Mouse (Mus musculus) gastrocnemius, adult 2 months (tissue): Measurements from ENCODE around the gene Chml. TPM values are rescaled to one million over a fixed set of nuclear protein-coding genes. Genes with fewer than 3 reads are reported as not detected.

Experiments used
- DNase-seq: peaks from one replicate; pipeline ENCODE4 v3.0.0; 2022
- H3K27ac ChIP-seq: fragments of 200-600 bp; 2 replicates; pipeline ENCODE4 v1.8.1; 2022; ENCODE audit warnings: mild to moderate bottlenecking
- H3K4me3 ChIP-seq: fragments of 200-600 bp; 2 replicates; pipeline ENCODE4 v1.8.1; 2022; ENCODE audit warnings: mild to moderate bottlenecking, moderate library complexity
- CTCF ChIP-seq: fragments of 200-600 bp; IDR thresholded peaks from 2 replicates; pipeline ENCODE4 v1.8.1; 2022; ENCODE audit warnings: antibody characterized with exemption, mild to moderate bottlenecking, moderate library complexity
- intact Hi-C: fragments of 180-260 bp; cut with DNase I; formaldehyde crosslinking; loops from one replicate; pipeline ENCODE4 v1.15.1; 2025
- total RNA-seq, 2 experiments: library from RNA; stranded (reverse); gene quantifications; 2 replicates each; pipeline ENCODE4 v1.2.3; 2021

The Chml gene
- total RNA-seq, 2 experiments from 2014 or later = 3.0 to 3.4 TPM

DNA sequence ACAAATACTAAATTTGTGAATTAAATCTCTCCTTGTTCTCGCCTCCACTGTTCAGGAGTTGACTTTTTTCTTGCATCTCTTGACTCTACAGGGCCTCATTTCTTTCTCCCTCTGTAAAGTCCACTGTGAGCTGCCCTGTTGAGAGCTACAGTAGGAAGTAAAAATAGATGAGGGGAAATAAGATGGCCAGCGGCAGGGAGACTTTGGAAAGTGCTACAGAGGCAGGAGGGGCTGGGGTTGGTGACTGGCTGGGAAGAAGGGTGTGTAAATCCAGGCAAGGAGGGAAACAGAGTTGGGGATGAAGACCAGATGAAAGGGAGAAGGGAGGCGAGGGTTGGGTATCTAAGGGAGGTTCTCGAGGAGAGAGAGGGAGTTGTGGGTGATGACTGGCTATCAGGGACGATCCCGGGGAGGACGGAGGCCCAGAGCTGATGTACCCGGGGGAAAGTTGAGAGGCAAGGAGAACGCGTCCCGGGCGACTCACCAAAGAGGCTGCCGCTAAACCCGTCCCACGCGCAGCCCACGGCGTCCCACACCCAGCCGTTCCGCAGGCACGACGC, 935 bp downstream of the Chml start:
- no peak for TF ChIP-seq CTCF
- intact Hi-C loops = loop anchor here (2.0 to 10.0 kb wide), 3 partner anchors 67 to 1753 kb away; partner anchors contain the start of genes Exo1, Fh1 and Zbtb18
- no peak for DNase-seq

DNA sequence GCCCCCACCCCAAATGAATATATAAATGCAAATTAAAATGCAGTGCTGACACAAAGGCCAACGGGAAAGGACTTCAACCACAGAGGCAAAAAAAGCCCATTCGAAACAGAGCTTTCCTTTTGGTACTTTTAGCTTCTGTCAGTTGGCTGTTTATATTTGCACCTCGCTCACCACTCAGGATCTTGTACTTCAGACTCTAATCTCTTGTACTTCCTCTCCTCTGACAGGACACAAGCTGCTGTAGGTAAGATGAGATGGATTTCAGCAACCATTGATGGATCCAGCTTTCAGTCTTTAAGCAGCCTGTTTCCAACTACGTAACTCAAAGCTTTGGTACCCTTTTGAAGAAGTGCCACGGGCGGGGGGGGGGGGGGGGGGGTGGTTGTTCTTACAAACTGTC, 11.7 kb downstream of the Chml start:
- TF ChIP-seq CTCF = no peak
- intact Hi-C loops = no loop called here
- Histone ChIP-seq H3K4me3 (no peak overlapping the region), H3K27ac (no peak overlapping the region)
- no peak for DNase-seq

More for the DNA sequence above, 935 bp downstream of the Chml start:
- peak overlapping the region; percentile 91 for H3K4me3 ChIP-seq
- peak overlapping the region; percentile 92 for H3K27ac ChIP-seq

DNA sequence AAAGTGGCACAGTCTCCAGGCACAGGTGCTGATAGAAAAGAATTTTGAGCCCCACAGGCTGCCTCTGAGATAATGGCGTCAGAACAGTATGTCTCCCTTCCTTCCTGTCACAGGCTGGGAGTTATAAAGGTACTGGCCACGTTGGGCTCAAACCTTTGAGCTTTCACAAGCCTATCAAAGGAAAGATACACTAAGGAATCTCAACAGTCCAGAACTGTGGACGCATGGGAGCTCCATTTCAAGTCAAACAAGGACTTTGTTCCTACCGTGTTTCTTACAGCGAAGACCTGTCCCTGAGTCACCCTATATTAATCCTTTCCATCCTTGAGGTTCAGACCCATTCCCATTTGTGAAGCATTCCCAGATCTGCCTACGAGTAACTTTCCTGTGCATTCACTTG, 15.2 kb downstream of the Chml start:
- no peak for TF ChIP-seq CTCF
- Histone ChIP-seq H3K27ac (no peak overlapping the region), H3K4me3 (no peak overlapping the region)
- DNase-seq = no peak
- intact Hi-C loops = no loop called here

DNA sequence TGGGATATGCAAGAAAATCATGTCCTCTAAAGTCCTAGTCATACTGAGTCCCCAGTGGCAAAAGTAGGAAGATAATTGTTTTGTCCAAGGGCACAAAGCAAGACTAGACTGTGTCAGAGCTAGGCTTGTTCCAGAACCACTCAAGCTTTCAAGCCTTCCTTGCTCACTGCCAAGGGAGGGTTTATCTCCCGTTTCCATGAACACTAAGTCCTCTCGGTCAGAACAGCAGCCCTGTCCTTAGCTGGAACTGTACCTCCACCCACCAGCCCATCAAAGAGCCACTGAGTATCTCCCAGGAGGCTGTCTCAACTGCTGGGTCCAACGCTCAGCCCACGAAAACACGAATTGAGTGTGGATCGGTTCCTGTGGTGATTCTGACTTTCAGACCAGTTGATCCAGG, 17.6 kb downstream of the Chml start:
- Histone ChIP-seq H3K27ac (no peak overlapping the region), H3K4me3 (no peak overlapping the region)
- TF ChIP-seq CTCF = no peak
- DNase-seq = no peak
- intact Hi-C loops = no loop called here

DNA sequence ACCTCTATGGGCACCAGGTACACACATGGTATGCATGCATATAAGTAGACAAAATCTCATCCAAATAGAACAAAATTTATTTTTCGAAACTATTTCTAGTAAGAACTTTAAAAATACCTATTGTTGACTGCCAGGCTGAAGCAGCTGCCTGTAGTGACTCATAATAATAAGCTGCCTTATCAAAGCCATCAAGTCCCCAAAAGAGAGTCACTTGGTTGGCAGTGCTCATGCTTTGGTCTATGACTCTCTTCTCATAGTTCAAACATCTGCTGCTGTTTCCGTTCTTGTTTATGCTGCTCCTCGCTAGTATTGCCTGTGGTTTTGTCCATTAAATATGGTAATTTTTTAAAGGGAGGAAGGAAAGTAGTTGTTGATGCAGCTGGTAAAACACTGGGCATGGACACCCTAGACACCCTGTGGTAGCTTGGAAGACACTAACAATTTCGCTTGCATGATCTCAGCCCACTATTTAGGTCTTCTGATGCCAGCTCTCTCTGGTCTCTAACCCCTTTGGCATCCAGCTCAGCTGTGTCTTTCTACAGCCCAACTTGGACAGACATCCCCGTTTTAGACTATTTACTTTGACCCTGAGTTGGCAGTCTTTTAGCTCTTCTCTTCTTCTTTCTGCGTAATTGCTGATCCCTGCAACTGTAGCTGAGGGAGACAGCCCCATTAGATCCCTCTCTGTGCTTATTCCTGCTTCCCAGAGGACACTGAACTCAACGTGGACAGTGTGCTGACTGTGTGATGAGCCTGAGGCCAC, 19.0 kb downstream of the Chml start:
- TF ChIP-seq CTCF = no peak
- intact Hi-C loops = no loop called here
- Histone ChIP-seq H3K4me3 (no peak overlapping the region), H3K27ac (no peak overlapping the region)
- DNase-seq = no peak

DNA sequence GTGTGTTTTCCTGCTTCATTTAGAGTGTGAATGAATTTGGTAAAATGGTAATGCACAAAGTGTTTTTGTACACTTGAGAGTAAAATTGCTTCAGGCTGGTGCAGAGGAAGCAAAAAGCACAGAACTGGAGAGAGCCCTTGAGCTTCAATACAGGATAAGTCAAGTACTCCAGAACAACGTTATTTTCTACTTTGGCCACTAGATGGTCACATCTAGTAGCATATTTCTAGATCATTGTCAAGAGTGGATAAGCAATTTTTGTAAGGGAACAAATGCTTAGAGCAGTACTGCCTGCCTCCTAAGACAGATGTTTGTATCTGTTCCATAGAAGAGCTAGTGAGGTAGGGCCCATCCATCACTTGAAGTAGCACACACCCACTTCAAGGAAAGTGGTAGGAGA, 21.1 kb downstream of the Chml start:
- TF ChIP-seq CTCF = no peak
- Histone ChIP-seq H3K4me3 (no peak overlapping the region), H3K27ac (no peak overlapping the region)
- no peak for DNase-seq
- intact Hi-C loops = no loop called here

DNA sequence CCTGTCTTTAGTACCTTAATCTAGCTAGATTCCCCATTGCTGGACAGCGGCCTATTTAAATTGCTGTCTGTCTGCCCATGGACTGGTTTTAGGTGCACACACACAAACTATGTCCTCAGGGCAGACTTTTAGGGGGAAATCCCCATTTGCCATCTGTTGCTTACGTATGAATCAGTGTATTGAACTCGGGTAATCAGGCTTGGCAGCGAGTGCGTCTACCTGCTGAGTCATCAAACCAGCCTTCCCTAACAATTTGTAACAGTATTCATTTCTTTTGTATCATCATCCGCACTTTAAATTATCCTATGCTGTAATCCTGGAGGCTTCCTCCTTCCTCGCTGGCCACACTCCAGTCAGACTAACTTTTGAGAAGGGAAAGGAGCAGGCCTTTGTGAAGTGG, 22.7 kb downstream of the Chml start:
- no peak for TF ChIP-seq CTCF
- Histone ChIP-seq H3K27ac (no peak overlapping the region), H3K4me3 (no peak overlapping the region)
- no peak for DNase-seq
- intact Hi-C loops = no loop called here

DNA sequence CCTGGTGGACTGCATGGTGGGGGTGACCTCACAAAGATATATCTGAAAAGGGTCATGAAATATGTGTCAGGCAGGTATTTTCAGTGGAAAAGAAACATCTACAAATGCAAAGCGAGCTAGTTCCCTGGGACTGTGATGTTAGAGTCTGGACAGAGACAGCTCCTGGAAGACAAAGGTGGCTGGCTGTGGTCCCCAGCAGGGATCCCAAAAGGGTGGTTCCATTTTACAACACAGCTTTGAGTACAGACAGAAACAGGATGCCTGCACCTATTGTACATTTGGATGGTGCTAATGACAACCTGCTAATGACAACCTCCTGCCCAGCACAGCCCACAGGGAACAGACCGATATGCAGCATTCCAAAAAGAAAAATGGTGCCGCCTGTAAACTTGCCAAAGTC, 23.2 kb downstream of the Chml start:
- no peak for TF ChIP-seq CTCF
- intact Hi-C loops = no loop called here
- no peak overlapping the region for H3K27ac ChIP-seq
- no peak overlapping the region for H3K4me3 ChIP-seq
- DNase-seq = no peak

DNA sequence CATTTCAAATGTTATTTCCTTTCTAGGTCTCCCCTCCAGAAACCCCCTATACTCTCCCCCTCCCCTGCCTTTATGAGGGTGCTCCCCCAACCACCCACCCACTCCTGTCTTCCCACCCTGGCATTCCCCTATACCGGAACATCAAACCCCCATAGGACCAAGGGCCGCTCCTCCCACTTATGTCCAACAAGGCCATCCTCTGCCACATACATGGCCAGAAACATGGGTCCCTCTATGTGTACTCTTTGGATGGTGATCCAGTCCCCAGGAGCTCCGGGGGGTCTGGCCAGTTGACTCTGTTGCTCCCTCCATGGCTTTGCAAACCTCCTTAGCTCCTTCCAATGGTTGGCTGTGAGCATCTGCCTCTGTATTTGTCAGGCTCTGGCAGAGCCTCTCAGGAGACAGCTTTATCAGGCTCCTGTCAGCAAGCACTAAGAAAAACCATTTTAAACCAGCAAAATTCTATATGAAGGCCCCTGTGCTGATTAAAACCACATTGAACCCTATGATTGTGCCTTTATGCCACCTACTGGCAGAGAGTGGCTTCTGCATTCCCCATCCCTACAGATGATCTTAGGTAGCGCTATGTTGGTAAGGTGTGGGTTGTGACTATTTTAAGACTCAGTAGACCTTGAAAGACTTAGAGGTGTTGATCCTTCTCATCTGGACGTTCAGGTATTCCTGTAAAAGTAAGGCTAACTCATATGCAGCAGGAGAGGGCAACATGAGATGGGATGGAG, 23.9 kb downstream of the Chml start:
- H3K27ac ChIP-seq = no peak overlapping the region
- no peak for DNase-seq
- no peak overlapping the region for H3K4me3 ChIP-seq
- intact Hi-C loops = no loop called here
- peak; percentile 49 for TF ChIP-seq CTCF

DNA sequence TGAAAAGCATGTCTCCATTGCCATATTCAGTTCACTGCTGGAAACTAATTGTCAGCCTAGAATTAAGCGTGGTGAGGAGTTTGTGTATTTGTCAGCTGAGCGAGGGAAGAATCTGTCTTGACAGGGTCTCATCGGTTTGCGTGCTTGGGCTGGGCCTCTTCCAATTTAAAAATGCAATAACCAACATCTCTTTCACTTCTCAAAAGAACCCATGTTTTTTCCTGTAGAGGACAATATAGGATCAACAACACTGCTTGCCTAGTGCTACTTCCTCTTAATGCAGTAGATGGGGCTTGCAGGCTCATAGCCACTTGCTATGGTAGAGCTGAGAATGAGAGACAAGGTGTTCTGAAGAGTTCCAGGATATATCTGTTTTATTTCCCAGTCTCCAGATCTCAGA, 32.8 kb downstream of the Chml start:
- intact Hi-C loops = no loop called here
- TF ChIP-seq CTCF = no peak
- no peak overlapping the region for H3K4me3 ChIP-seq
- no peak for DNase-seq
- no peak overlapping the region for H3K27ac ChIP-seq

DNA sequence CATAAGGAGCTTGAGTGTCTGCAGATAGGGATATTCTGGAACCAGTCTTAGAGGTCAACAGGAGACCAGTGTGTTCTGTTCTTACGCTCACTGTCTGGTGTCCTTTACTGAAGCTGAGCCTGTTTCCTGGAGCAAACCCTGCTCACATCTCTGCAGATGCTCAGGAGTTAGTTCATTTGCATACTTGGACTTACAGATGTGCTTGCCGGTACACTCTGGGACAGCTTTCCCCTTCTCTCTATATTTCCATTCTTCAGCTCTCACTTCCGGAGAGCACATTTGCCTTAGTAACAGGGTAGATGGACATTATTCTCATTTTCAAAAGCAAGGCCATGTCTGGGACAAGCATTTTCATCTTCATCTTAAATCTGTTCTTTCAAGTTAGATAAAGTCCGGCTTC, 44.1 kb downstream of the Chml start:
- intact Hi-C loops = no loop called here
- Histone ChIP-seq H3K27ac (no peak overlapping the region), H3K4me3 (no peak overlapping the region)
- no peak for DNase-seq
- TF ChIP-seq CTCF = no peak

DNA sequence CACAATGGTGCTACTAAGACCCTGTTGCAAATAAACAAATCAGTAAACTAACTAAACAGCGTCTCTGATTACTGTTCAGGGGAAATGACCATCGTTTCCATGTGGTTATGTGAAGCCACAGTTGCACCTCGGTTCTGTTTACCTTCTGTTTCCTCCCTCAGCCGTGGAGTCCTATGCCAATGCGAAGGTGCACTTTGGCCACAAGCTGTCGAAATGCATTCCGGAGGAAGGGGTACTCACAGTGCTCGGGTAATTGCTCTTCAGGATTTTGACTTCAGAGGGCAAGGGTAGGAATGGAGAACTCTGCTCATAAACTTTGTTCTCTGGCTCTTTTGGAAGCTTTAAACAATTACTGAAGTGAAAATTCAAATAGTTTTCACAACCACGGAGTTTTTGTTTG, 45.7 kb downstream of the Chml start:
- no peak for TF ChIP-seq CTCF
- Histone ChIP-seq H3K4me3 (no peak overlapping the region), H3K27ac (no peak overlapping the region)
- DNase-seq = no peak
- intact Hi-C loops = no loop called here

DNA sequence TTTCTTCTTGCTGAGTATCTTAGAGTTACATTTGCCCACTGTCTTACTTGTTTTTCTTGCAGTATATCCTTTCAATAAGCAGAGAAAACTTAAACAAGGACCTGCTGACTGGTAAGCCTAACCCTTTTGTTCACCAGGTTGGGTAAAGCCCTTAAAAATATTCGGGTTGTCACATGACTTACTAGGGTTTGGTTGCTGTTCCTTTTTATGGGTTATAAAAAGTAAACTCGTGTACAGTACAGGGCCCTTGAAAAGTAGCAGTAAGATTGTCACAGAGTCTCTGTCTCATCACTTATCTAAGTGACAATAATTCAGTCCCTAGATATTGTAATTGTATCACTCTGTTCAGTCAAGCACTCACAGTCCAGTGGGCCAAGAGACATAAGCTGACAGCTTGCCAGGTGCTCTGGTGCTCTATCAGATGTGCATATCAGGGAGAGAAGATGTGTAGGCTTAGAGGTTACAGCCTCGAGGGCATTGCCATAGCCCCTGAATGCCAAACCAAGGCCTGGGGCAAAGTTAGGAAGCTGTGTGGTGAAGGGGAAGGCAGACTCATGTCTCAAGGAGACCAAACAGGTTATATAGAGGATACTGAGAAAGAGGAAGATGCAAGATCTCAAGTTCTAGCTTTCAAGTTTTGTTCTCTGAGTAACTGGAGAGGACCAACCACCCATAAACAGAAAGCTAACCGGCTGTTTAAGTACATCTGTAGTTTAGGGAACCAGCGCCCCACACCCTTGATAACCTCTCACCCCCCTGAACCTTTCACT, 49.0 kb downstream of the Chml start:
- Histone ChIP-seq H3K4me3 (no peak overlapping the region), H3K27ac (no peak overlapping the region)
- intact Hi-C loops = no loop called here
- TF ChIP-seq CTCF = no peak
- DNase-seq = no peak
